Mouse (Mus musculus) spleen, adult 18-20 months (tissue): ENCODE measurements around the gene Ipo9.

ENCODE experiments used
- DNase-seq, 2 experiments: peaks; one replicate each; pipeline ENCODE4 v3.0.0; 2022; ENCODE audit warnings: mixed read lengths in 2 of 2

The Ipo9 gene

GRCm38 (mm10) chr1:135367005-135367404 lies 63.3 kb downstream of the Ipo9 start:
- DNase-seq: no peak

- no peak for DNase-seq
Observed at GRCm38 (mm10) chr1:135366380-135366779, 63.9 kb downstream of the Ipo9 start.

GRCm38 (mm10) chr1:135363446-135363845 lies 66.9 kb downstream of the Ipo9 start:
- no peak for DNase-seq

GRCm38 (mm10) chr1:135362115-135362514 lies 68.2 kb downstream of the Ipo9 start:
- no peak for DNase-seq

- no peak for DNase-seq
Observed at GRCm38 (mm10) chr1:135361491-135361890, 68.8 kb downstream of the Ipo9 start.

GRCm38 (mm10) chr1:135359071-135359470 lies 71.2 kb downstream of the Ipo9 start:
- no peak for DNase-seq

GRCm38 (mm10) chr1:135351953-135352352 lies 78.3 kb downstream of the Ipo9 start:
- DNase-seq: no peak

GRCm38 (mm10) chr1:135347498-135348169 lies 82.7 kb downstream of the Ipo9 start:
- no peak for DNase-seq

- DNase-seq: no peak
Observed at GRCm38 (mm10) chr1:135346891-135347290, 83.4 kb downstream of the Ipo9 start.

- no peak for DNase-seq
Observed at GRCm38 (mm10) chr1:135344026-135344425, 86.3 kb downstream of the Ipo9 start.

GRCm38 (mm10) chr1:135341947-135342346 lies 88.4 kb downstream of the Ipo9 start:
- no peak for DNase-seq
